Mouse (Mus musculus): Measurements from ENCODE around the gene Ncbp3. TPM values are rescaled to one million over a fixed set of nuclear protein-coding genes. Genes with fewer than 3 reads are reported as not detected.

The Ncbp3 gene
- total and polyA plus RNA-seq, 2 experiments from 2014 or later, result 7.0 to 8.9 TPM

DNA sequence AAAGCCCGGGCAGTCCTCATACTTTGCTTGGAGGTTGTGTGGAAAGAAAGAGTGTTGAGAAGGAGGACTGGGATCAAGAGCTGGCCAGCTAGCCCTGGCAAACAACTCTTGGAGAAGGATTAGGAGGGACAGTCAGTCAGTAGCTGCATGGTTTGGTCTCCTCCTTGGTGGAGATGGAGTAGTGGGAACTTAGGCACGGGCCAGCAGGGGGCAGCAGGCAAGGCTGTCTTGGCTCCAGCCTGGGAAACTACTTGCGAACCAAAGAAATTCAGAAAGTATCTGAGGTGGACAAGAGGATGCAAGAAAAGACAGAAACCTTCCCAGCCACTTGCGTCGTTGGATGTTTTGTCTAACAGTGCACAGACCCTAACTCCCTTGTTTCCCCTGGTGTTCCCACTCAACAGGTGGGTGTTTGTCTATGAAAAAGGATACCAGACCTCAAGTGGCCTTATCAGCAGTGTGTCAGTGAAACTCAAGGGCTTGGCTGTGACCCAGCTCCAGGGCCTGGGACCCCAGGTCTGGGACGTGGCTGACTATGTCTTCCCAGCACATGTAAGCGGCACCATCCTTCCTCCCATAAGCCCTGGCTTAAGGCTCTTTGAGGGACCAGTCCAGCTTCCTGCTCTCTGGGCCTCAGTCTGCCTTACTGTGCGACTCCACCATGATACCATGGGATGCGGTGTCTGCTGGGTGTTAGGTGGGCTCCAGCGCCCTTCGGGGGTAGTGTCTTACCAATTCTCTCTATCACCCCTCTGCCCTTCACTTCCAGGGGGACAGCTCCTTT is 39.7 kb upstream of the Ncbp3 start:
- TF ChIP-seq EP300 (IDR thresholded peaks at IDR 0.05; ENCODE audit: low read depth) (no peak), CTCF (IDR thresholded peaks at IDR 0.05; ENCODE audit: low read depth) (peak; percentile 79)
- no peak overlapping the region for H3K4me2 ChIP-seq (ENCODE audit: low read depth, low read length)
- peak; percentile 36; the same call in 1 of the 2 replicates for ATAC-seq (ENCODE audit: insufficient read depth, low read depth)
- H3K27ac ChIP-seq (ENCODE audit: low read depth), result no peak overlapping the region
- no peaks in the 10 kb centered on the region for H3K9me3 ChIP-seq (replicated peaks; ENCODE audit: control insufficient read depth, low read length)
- H3K36me3 ChIP-seq (replicated peaks; ENCODE audit: control insufficient read depth, insufficient read depth, low read length), result no peaks in the 10 kb centered on the region
- peaks cover 13% of the 10 kb centered on the region for H3K27me3 ChIP-seq (ENCODE audit: control insufficient read depth, insufficient read depth, low read length)
- H3K9ac ChIP-seq (replicated peaks; ENCODE audit: low read depth, low read length), result no peak overlapping the region
- no peak for DNase-seq (ENCODE audit: low spot score)
- H3K4me1 ChIP-seq (ENCODE audit: control insufficient read depth, insufficient read depth), result no peaks in the 10 kb centered on the region; the same call in 1 of the 2 replicates
- no peak overlapping the region for H3K4me3 ChIP-seq (ENCODE audit: low read depth, low read length)
- 43% methylated on average over 11 of the region's 11 CpGs for WGBS

- no peaks in the 10 kb centered on the region; the same call in 1 of the 2 replicates for H3K4me1 ChIP-seq (ENCODE audit: control insufficient read depth, insufficient read depth)
- no peak overlapping the region for H3K9ac ChIP-seq (replicated peaks; ENCODE audit: low read depth, low read length)
- DNase-seq (ENCODE audit: low spot score) (no peak), ATAC-seq (ENCODE audit: insufficient read depth, low read depth) (no peak)
- no peak overlapping the region for H3K27ac ChIP-seq (ENCODE audit: low read depth)
- H3K4me3 ChIP-seq (ENCODE audit: low read depth, low read length), result no peak overlapping the region
- TF ChIP-seq CTCF (IDR thresholded peaks at IDR 0.05; ENCODE audit: low read depth) (no peak), EP300 (IDR thresholded peaks at IDR 0.05; ENCODE audit: low read depth) (no peak)
- H3K4me2 ChIP-seq (ENCODE audit: low read depth, low read length), result no peak overlapping the region; the same call in 1 of the 2 replicates
- H3K27me3 ChIP-seq (ENCODE audit: control insufficient read depth, insufficient read depth, low read length), result peaks cover 13% of the 10 kb centered on the region
- no peaks in the 10 kb centered on the region for H3K9me3 ChIP-seq (replicated peaks; ENCODE audit: control insufficient read depth, low read length)
- WGBS, result 74% methylated on average over 2 of the region's 2 CpGs
- H3K36me3 ChIP-seq (replicated peaks; ENCODE audit: control insufficient read depth, insufficient read depth, low read length), result no peaks in the 10 kb centered on the region
Measured at GRCm38 (mm10) chr11:73008826-73009225, 38.8 kb upstream of the Ncbp3 start.

DNA sequence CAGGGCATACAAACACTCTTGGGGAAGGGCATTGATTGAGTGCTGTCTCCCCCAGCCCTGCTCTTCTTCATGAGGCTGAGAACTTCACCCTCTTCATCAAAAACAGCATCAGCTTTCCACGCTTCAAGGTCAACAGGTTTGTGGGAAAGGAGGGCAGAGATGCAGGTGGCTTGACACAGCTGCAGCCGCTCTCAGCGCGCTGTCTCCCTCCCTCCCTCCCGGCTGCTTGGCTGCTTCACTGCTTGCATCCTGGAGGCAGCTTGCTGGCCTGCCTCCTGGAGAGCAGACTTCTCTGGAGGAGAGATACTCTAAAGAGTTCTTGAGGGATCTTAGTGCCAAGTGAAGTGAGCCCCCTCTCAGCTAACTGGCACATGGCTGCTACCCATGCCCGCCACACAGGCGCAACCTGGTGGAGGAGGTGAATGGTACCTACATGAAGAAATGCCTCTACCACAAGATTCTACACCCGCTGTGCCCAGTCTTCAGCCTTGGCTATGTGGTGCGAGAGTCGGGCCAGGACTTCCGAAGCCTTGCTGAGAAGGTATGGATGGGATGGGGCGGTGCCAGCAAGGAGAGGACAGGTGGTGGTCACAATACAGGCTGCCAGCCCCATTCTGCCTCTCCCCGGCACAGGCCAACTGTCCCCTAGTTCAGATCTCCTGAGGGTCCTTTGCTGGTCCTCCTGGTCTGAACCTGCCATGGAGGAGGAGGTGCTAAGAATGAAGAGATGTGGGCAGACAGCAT is 37.9 kb upstream of the Ncbp3 start:
- TF ChIP-seq CTCF (IDR thresholded peaks at IDR 0.05; ENCODE audit: low read depth) (no peak), EP300 (IDR thresholded peaks at IDR 0.05; ENCODE audit: low read depth) (no peak)
- Histone ChIP-seq H3K4me2 (ENCODE audit: low read depth, low read length) (no peak overlapping the region; the same call in 1 of the 2 replicates), H3K4me1 (ENCODE audit: control insufficient read depth, insufficient read depth) (no peaks in the 10 kb centered on the region; the same call in 1 of the 2 replicates), H3K4me3 (ENCODE audit: low read depth, low read length) (no peak overlapping the region), H3K27me3 (ENCODE audit: control insufficient read depth, insufficient read depth, low read length) (peaks cover 13% of the 10 kb centered on the region), H3K9me3 (replicated peaks; ENCODE audit: control insufficient read depth, low read length) (no peaks in the 10 kb centered on the region), H3K36me3 (replicated peaks; ENCODE audit: control insufficient read depth, insufficient read depth, low read length) (no peaks in the 10 kb centered on the region), H3K27ac (ENCODE audit: low read depth) (peak overlapping the region; percentile 36; the same call in 1 of the 2 replicates), H3K9ac (replicated peaks; ENCODE audit: low read depth, low read length) (no peak overlapping the region)
- ATAC-seq (ENCODE audit: insufficient read depth, low read depth) (no peak), DNase-seq (ENCODE audit: low spot score) (no peak)
- 70% methylated on average over 13 of the region's 13 CpGs for WGBS

GRCm38 (mm10) chr11:73013981-73014380 is 33.6 kb upstream of the Ncbp3 start:
- Histone ChIP-seq H3K4me2 (ENCODE audit: low read depth, low read length) (no peak overlapping the region), H3K27ac (ENCODE audit: low read depth) (no peak overlapping the region), H3K9ac (replicated peaks; ENCODE audit: low read depth, low read length) (no peak overlapping the region; the same call in 1 of the 2 replicates), H3K27me3 (ENCODE audit: control insufficient read depth, insufficient read depth, low read length) (peaks cover 20% of the 10 kb centered on the region), H3K4me1 (ENCODE audit: control insufficient read depth, insufficient read depth) (no peaks in the 10 kb centered on the region; the same call in none of the 2 replicates), H3K36me3 (replicated peaks; ENCODE audit: control insufficient read depth, insufficient read depth, low read length) (no peaks in the 10 kb centered on the region), H3K4me3 (ENCODE audit: low read depth, low read length) (no peak overlapping the region), H3K9me3 (replicated peaks; ENCODE audit: control insufficient read depth, low read length) (no peaks in the 10 kb centered on the region)
- no peak for ATAC-seq (ENCODE audit: insufficient read depth, low read depth)
- TF ChIP-seq EP300 (IDR thresholded peaks at IDR 0.05; ENCODE audit: low read depth) (no peak), CTCF (IDR thresholded peaks at IDR 0.05; ENCODE audit: low read depth) (no peak)
- no peak for DNase-seq (ENCODE audit: low spot score)
- 74% methylated on average over 5 of the region's 5 CpGs for WGBS

DNA sequence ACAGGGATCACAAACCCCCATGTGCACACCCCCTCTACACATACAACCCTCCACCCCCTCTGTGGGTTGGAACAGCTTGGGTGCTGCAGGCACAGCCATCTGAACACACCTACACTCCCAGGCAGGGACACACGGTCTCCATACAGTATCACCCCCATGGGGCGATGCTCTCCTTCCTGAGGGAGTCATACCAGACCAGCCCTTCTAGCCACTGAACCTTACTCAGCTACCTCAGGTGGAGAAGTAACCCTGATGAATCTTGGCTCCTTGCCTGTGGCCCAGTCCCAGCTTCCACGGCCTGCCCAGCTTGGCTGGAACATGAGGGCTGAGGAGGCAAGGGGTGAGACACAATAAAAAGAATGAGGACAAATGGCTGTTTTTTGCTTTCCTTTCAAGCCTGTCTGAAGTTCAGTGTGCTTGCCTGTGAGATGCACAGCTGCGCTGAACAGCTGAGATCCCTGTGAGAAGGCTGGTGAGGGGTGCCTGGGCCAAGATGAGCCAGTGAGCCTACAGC is 32.7 kb upstream of the Ncbp3 start:
- H3K27ac ChIP-seq (ENCODE audit: low read depth), result peak overlapping the region; percentile 47; the same call in 1 of the 2 replicates
- WGBS, result 70% methylated on average over 4 of the region's 4 CpGs
- DNase-seq (ENCODE audit: low spot score) (no peak), ATAC-seq (ENCODE audit: insufficient read depth, low read depth) (no peak)
- H3K9me3 ChIP-seq (replicated peaks; ENCODE audit: control insufficient read depth, low read length), result no peaks in the 10 kb centered on the region
- no peaks in the 10 kb centered on the region for H3K36me3 ChIP-seq (replicated peaks; ENCODE audit: control insufficient read depth, insufficient read depth, low read length)
- no peak overlapping the region for H3K9ac ChIP-seq (replicated peaks; ENCODE audit: low read depth, low read length)
- peaks cover 4% of the 10 kb centered on the region for H3K4me1 ChIP-seq (ENCODE audit: control insufficient read depth, insufficient read depth)
- H3K27me3 ChIP-seq (ENCODE audit: control insufficient read depth, insufficient read depth, low read length), result peaks cover 19% of the 10 kb centered on the region
- H3K4me2 ChIP-seq (ENCODE audit: low read depth, low read length), result no peak overlapping the region
- no peak overlapping the region for H3K4me3 ChIP-seq (ENCODE audit: low read depth, low read length)
- no peak for TF ChIP-seq EP300 (IDR thresholded peaks at IDR 0.05; ENCODE audit: low read depth)
- TF ChIP-seq CTCF (IDR thresholded peaks at IDR 0.05; ENCODE audit: low read depth), result no peak

Data from heart, postnatal 0 days (tissue).